Mouse (Mus musculus): ENCODE measurements around the gene AC141477.1. TPM values are rescaled to one million over a fixed set of nuclear protein-coding genes. Genes with fewer than 3 reads are reported as not detected.
A peak's percentile ranks its signal among the peaks of the same experiment; 100 is the strongest.

AC141477.1 gene
- polyA plus RNA-seq (2012; fragmentation: generic; extraction: Trizol), result not detected

DNA sequence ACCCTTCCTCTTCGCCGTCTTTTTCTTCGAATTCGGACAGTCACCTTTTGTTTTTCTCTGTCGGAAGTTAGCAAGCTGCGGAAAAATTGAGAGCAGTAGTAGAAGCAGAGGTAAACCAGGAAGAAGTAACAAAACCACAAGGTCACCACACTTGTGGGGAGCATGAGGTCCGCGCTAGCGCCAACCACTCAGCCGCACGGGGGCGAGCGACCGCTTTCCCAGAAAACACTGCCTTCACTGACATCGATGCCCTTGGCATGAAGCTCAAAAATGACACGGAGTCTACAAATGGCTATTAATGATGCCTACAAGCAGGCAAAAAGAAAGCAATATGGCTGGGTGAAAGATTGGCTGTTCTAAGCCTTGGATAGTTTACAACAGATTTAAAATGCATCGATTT is at the start of gene AC141477.1:
AC141477.1 (minus strand) TSS at position 164 of the 400 bp plus-strand sequence.
- no peak for TF ChIP-seq MYOD1 (IDR thresholded peaks at IDR 0.05; ENCODE audit: control insufficient read depth in 1 of 3, insufficient read length in 2 of 3, low read depth in 2 of 3)
- TF ChIP-seq POLR2AphosphoS2 (IDR thresholded peaks at IDR 0.05; ENCODE audit: insufficient read length, low read depth), result no peak
- TF ChIP-seq POLR2A (IDR thresholded peaks at IDR 0.05; ENCODE audit: insufficient read length, low read depth), result no peak
- no peak for TF ChIP-seq E2F4 (IDR thresholded peaks at IDR 0.05; ENCODE audit: insufficient read depth)
- TF ChIP-seq REST (IDR thresholded peaks at IDR 0.05; ENCODE audit: insufficient read depth, insufficient read length), result no peak
- TF ChIP-seq USF1 (IDR thresholded peaks at IDR 0.05; ENCODE audit: low read depth), result no peak
- TF ChIP-seq MYOG (IDR thresholded peaks at IDR 0.05; ENCODE audit: control insufficient read depth in 1 of 3, insufficient read depth in 1 of 3, insufficient read length in 2 of 3, low read depth in 2 of 3), result no peak
- no peak for TF ChIP-seq CEBPB (IDR thresholded peaks at IDR 0.05; ENCODE audit: insufficient read depth, poor library complexity, severe bottlenecking)
- no peak for TF ChIP-seq SRF (IDR thresholded peaks at IDR 0.05; ENCODE audit: control insufficient read depth, insufficient read length, low read depth)
- no peak for TF ChIP-seq TCF3 (IDR thresholded peaks at IDR 0.05; ENCODE audit: insufficient read length, low read depth)
- TF ChIP-seq MAX (IDR thresholded peaks at IDR 0.05; ENCODE audit: low read depth), result no peak
- no peak for TF ChIP-seq TCF12 (IDR thresholded peaks at IDR 0.05; ENCODE audit: insufficient read depth, poor library complexity, severe bottlenecking)
- peaks cover 15% of the 10 kb centered on the region for H3K36me3 ChIP-seq (ENCODE audit: control insufficient read depth, insufficient read depth)
- H3K27me3 ChIP-seq (ENCODE audit: control insufficient read depth, insufficient read depth, insufficient read length), result no peaks in the 10 kb centered on the region
- H3K4me3 ChIP-seq, result peak within 1 kb of the TSS; percentile 82
- H3ac ChIP-seq (ENCODE audit: control insufficient read depth, insufficient read length), result no peak within 1 kb of the TSS
- peak within 1 kb of the TSS; percentile 78 for H3K4me2 ChIP-seq (ENCODE audit: low read depth)
- H3K79me2 ChIP-seq (ENCODE audit: control insufficient read depth, insufficient read depth), result peaks cover 18% of the 10 kb centered on the region

DNA sequence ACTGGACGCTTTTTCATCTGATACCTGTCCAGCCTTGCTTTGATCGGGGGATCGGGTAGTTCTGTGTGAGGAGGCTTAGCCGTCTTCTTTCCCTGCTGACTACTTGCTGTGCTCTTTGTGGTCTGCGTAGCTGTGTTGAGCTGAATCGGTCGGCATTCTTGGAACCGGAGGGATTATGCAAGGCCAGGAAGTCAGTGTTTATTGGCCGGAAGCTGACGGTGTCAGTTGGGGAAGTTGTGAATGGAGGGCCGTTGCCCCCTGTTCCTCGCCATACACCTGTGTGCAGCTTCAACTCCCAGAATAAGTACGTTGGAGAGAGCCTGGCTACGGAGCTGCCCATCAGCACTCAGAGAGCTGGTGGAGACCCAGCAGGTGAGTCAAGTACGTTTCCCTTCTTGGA is 49.0 kb upstream of the AC141477.1 start:
- TF ChIP-seq POLR2AphosphoS2 (IDR thresholded peaks at IDR 0.05; ENCODE audit: insufficient read length, low read depth), result no peak
- no peak for TF ChIP-seq SRF (IDR thresholded peaks at IDR 0.05; ENCODE audit: control insufficient read depth, insufficient read length, low read depth)
- TF ChIP-seq MYOG (IDR thresholded peaks at IDR 0.05; ENCODE audit: control insufficient read depth in 1 of 3, insufficient read depth in 1 of 3, insufficient read length in 2 of 3, low read depth in 2 of 3), result no peak
- TF ChIP-seq MYOD1 (IDR thresholded peaks at IDR 0.05; ENCODE audit: control insufficient read depth in 1 of 3, insufficient read length in 2 of 3, low read depth in 2 of 3), result no peak
- no peak for TF ChIP-seq TCF3 (IDR thresholded peaks at IDR 0.05; ENCODE audit: insufficient read length, low read depth)
- no peak for TF ChIP-seq USF1 (IDR thresholded peaks at IDR 0.05; ENCODE audit: low read depth)
- TF ChIP-seq CEBPB (IDR thresholded peaks at IDR 0.05; ENCODE audit: insufficient read depth, poor library complexity, severe bottlenecking), result no peak
- no peak for TF ChIP-seq E2F4 (IDR thresholded peaks at IDR 0.05; ENCODE audit: insufficient read depth)
- no peak for TF ChIP-seq REST (IDR thresholded peaks at IDR 0.05; ENCODE audit: insufficient read depth, insufficient read length)
- no peak for TF ChIP-seq TCF12 (IDR thresholded peaks at IDR 0.05; ENCODE audit: insufficient read depth, poor library complexity, severe bottlenecking)
- TF ChIP-seq MAX (IDR thresholded peaks at IDR 0.05; ENCODE audit: low read depth), result no peak
- no peak for TF ChIP-seq POLR2A (IDR thresholded peaks at IDR 0.05; ENCODE audit: insufficient read length, low read depth)
- Histone ChIP-seq H3K79me2 (ENCODE audit: control insufficient read depth, insufficient read depth) (no peaks in the 10 kb centered on the region), H3K4me3 (no peak overlapping the region), H3K4me2 (ENCODE audit: low read depth) (no peak overlapping the region), H3ac (ENCODE audit: control insufficient read depth, insufficient read length) (no peak overlapping the region), H3K27me3 (ENCODE audit: control insufficient read depth, insufficient read depth, insufficient read length) (no peaks in the 10 kb centered on the region), H3K36me3 (ENCODE audit: control insufficient read depth, insufficient read depth) (peaks cover 27% of the 10 kb centered on the region)

DNA sequence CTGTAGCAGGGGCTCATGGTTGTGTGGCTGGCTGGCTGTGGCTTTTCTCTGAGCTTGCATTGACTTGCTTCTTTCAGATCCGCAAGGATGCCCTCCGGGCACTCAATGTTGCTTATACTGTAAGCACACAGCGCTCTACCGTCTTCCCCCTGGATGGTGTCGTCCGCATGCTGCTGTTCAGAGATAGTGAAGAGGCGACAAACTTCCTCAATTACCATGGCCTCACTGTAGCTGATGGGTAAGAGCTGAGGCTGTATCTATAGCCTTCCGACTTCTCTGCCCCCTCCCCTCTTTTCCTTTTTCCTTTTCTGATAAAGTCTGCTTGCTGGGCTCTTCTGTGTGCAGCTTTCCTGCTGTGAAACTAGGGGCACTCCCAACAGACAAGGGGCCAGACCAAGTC is 48.0 kb upstream of the AC141477.1 start:
- Histone ChIP-seq H3K79me2 (ENCODE audit: control insufficient read depth, insufficient read depth) (no peaks in the 10 kb centered on the region), H3ac (ENCODE audit: control insufficient read depth, insufficient read length) (no peak overlapping the region), H3K36me3 (ENCODE audit: control insufficient read depth, insufficient read depth) (peaks cover 21% of the 10 kb centered on the region), H3K27me3 (ENCODE audit: control insufficient read depth, insufficient read depth, insufficient read length) (no peaks in the 10 kb centered on the region), H3K4me2 (ENCODE audit: low read depth) (no peak overlapping the region), H3K4me3 (no peak overlapping the region)
- no peak for TF ChIP-seq TCF3 (IDR thresholded peaks at IDR 0.05; ENCODE audit: insufficient read length, low read depth)
- no peak for TF ChIP-seq MYOD1 (IDR thresholded peaks at IDR 0.05; ENCODE audit: control insufficient read depth in 1 of 3, insufficient read length in 2 of 3, low read depth in 2 of 3)
- no peak for TF ChIP-seq MAX (IDR thresholded peaks at IDR 0.05; ENCODE audit: low read depth)
- no peak for TF ChIP-seq MYOG (IDR thresholded peaks at IDR 0.05; ENCODE audit: control insufficient read depth in 1 of 3, insufficient read depth in 1 of 3, insufficient read length in 2 of 3, low read depth in 2 of 3)
- TF ChIP-seq POLR2AphosphoS2 (IDR thresholded peaks at IDR 0.05; ENCODE audit: insufficient read length, low read depth), result no peak
- TF ChIP-seq USF1 (IDR thresholded peaks at IDR 0.05; ENCODE audit: low read depth), result no peak
- TF ChIP-seq CEBPB (IDR thresholded peaks at IDR 0.05; ENCODE audit: insufficient read depth, poor library complexity, severe bottlenecking), result no peak
- no peak for TF ChIP-seq TCF12 (IDR thresholded peaks at IDR 0.05; ENCODE audit: insufficient read depth, poor library complexity, severe bottlenecking)
- no peak for TF ChIP-seq REST (IDR thresholded peaks at IDR 0.05; ENCODE audit: insufficient read depth, insufficient read length)
- TF ChIP-seq E2F4 (IDR thresholded peaks at IDR 0.05; ENCODE audit: insufficient read depth), result no peak
- no peak for TF ChIP-seq SRF (IDR thresholded peaks at IDR 0.05; ENCODE audit: control insufficient read depth, insufficient read length, low read depth)
- no peak for TF ChIP-seq POLR2A (IDR thresholded peaks at IDR 0.05; ENCODE audit: insufficient read length, low read depth)

DNA sequence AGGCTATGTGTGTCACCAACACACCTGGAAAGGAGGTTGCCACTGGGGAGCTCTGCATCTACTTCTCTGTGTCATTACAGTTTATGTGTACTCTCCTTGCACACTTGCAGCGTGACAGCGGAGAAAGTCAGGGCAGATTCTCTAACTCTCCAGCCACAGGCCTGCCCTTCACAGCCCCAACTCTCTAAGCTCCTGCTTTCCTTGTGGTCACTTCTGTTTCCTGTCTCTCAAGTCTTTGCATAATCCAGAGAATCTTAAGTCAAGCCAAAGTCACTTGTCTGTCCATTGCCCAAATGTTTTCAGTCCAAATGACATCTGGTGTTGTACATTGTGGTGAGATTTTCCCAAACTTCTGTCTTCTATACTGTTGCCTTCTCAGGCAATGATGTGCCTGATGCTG is 46.1 kb upstream of the AC141477.1 start:
- no peak overlapping the region for H3K4me3 ChIP-seq
- H3K4me2 ChIP-seq (ENCODE audit: low read depth), result no peak overlapping the region
- H3K27me3 ChIP-seq (ENCODE audit: control insufficient read depth, insufficient read depth, insufficient read length), result no peaks in the 10 kb centered on the region
- no peak overlapping the region for H3ac ChIP-seq (ENCODE audit: control insufficient read depth, insufficient read length)
- H3K79me2 ChIP-seq (ENCODE audit: control insufficient read depth, insufficient read depth), result no peaks in the 10 kb centered on the region
- no peak for TF ChIP-seq CEBPB (IDR thresholded peaks at IDR 0.05; ENCODE audit: insufficient read depth, poor library complexity, severe bottlenecking)
- H3K36me3 ChIP-seq (ENCODE audit: control insufficient read depth, insufficient read depth), result peaks cover 27% of the 10 kb centered on the region

- Histone ChIP-seq H3K36me3 (ENCODE audit: control insufficient read depth, insufficient read depth) (peaks cover 45% of the 10 kb centered on the region), H3K4me3 (no peak overlapping the region), H3K79me2 (ENCODE audit: control insufficient read depth, insufficient read depth) (no peaks in the 10 kb centered on the region), H3K27me3 (ENCODE audit: control insufficient read depth, insufficient read depth, insufficient read length) (no peaks in the 10 kb centered on the region), H3K4me2 (ENCODE audit: low read depth) (no peak overlapping the region), H3ac (ENCODE audit: control insufficient read depth, insufficient read length) (no peak overlapping the region)
- TF ChIP-seq TCF3 (IDR thresholded peaks at IDR 0.05; ENCODE audit: insufficient read length, low read depth), result no peak
- no peak for TF ChIP-seq E2F4 (IDR thresholded peaks at IDR 0.05; ENCODE audit: insufficient read depth)
- no peak for TF ChIP-seq USF1 (IDR thresholded peaks at IDR 0.05; ENCODE audit: low read depth)
- no peak for TF ChIP-seq POLR2AphosphoS2 (IDR thresholded peaks at IDR 0.05; ENCODE audit: insufficient read length, low read depth)
- no peak for TF ChIP-seq POLR2A (IDR thresholded peaks at IDR 0.05; ENCODE audit: insufficient read length, low read depth)
- no peak for TF ChIP-seq TCF12 (IDR thresholded peaks at IDR 0.05; ENCODE audit: insufficient read depth, poor library complexity, severe bottlenecking)
- no peak for TF ChIP-seq CEBPB (IDR thresholded peaks at IDR 0.05; ENCODE audit: insufficient read depth, poor library complexity, severe bottlenecking)
- no peak for TF ChIP-seq MAX (IDR thresholded peaks at IDR 0.05; ENCODE audit: low read depth)
- no peak for TF ChIP-seq MYOD1 (IDR thresholded peaks at IDR 0.05; ENCODE audit: control insufficient read depth in 1 of 3, insufficient read length in 2 of 3, low read depth in 2 of 3)
- TF ChIP-seq SRF (IDR thresholded peaks at IDR 0.05; ENCODE audit: control insufficient read depth, insufficient read length, low read depth), result no peak
Observed at GRCm38 (mm10) chr10:76481480-76481879, 41.2 kb upstream of the AC141477.1 start.
